Mouse (Mus musculus) forebrain, embryonic 12.5 days (tissue): Measurements from ENCODE around the gene Myo16. TPM values are rescaled to one million over a fixed set of nuclear protein-coding genes. Genes with fewer than 3 reads are reported as not detected.

Experiments
- ATAC-seq: fragments of 200-750 bp; cut with Nextera tagmentation; 2 replicates; pipeline ENCODE4 v1.8.0; 2017; ENCODE audit warnings: moderate TSS enrichment; ENCODE audit not compliant: low FRiP score
- H3K27ac ChIP-seq: fragments of 300-500 bp; sonication (generic); 2 replicates; pipeline ENCODE4 v1.5.1; 2016; ENCODE audit warnings: mild to moderate bottlenecking
- H3K27me3 ChIP-seq: fragments of 300-500 bp; sonication (generic); 2 replicates; pipeline ENCODE4 v1.6.1; 2016; ENCODE audit warnings: mild to moderate bottlenecking
- H3K36me3 ChIP-seq: fragments of 300-500 bp; sonication (generic); replicated peaks from 2 replicates; pipeline ENCODE4 v1.6.1; 2016; ENCODE audit warnings: mild to moderate bottlenecking
- H3K4me1 ChIP-seq: fragments of 300-500 bp; sonication (generic); 2 replicates; pipeline ENCODE4 v1.6.1; 2016
- H3K4me2 ChIP-seq: fragments of 300-500 bp; sonication (generic); 2 replicates; pipeline ENCODE4 v1.6.1; 2016; ENCODE audit warnings: mild to moderate bottlenecking, moderate library complexity
- H3K4me3 ChIP-seq: fragments of 300-500 bp; sonication (generic); replicated peaks from 2 replicates; pipeline ENCODE4 v1.5.1; 2016; ENCODE audit warnings: mild to moderate bottlenecking
- H3K9ac ChIP-seq: fragments of 300-500 bp; sonication (generic); 2 replicates; pipeline ENCODE4 v1.6.1; 2016; ENCODE audit warnings: mild to moderate bottlenecking
- H3K9me3 ChIP-seq: fragments of 300-500 bp; sonication (generic); 2 replicates; pipeline ENCODE4 v1.6.1; 2016
- WGBS: fragments of 180-500 bp; shearing (Covaris S2); methylation state at CpG from one replicate; pipeline ENCODE4 v1.1.7; 2016; 5-methylcytosine and 5-hydroxymethylcytosine counted together
- polyA plus RNA-seq: library from polyadenylated mRNA; unstranded; fragments of >200 nt; fragmentation: Nextera tagmentation; extraction: Ambion mirVana; gene quantifications from 2 replicates; pipeline ENCODE4 v1.2.1, GENCODE M21; 2016

Myo16 gene
- polyA plus RNA-seq, 1 experiment from 2014 or later: 1.8 TPM

DNA sequence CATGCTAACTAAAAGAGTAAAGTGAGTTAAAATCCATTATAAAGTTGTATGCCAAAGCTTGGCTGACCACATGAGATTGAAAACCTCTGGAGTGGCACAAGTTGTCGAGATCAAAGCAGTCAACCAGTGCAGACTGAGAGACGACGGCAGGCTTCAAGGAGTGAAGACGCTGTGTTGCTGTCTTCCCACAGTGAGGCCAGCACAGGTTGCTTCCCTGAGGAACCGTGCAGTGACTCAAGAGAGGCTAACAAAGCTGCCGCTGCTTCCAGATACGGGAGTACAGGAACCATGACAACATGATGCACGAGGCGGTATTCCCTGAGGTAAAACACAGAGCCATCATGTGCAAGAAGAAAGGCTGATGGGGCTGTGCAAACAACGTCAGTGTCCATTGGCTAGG is 158.6 kb downstream of the Myo16 start:
- H3K9me3 ChIP-seq: no peaks in the 10 kb centered on the region
- no peak for ATAC-seq
- H3K4me2 ChIP-seq: no peak overlapping the region
- no peaks in the 10 kb centered on the region for H3K27me3 ChIP-seq
- no peak overlapping the region for H3K27ac ChIP-seq
- H3K36me3 ChIP-seq: no peaks in the 10 kb centered on the region
- no peaks in the 10 kb centered on the region for H3K4me1 ChIP-seq
- no peak overlapping the region for H3K9ac ChIP-seq
- 85% methylated on average over 10 of the region's 10 CpGs for WGBS
- H3K4me3 ChIP-seq: no peak overlapping the region

DNA sequence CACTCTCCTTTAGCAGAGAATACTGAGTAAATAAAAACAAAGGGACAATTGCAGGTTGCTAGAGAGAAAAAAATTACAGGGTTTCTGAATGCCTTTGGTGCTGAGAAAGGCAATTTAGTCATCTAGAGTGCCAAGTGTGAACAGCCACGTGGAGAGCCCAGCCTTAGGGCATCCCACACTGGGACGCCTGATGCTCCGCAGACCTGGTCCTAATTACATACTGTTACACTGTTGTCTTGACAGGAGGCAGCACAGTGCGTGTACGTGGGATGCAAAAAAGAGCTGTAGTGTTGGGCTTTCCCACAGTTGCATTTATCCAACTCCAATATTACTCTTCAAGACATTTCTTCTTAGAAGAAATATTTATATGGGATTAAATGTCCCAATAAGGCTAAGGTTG is 162.5 kb downstream of the Myo16 start:
- no peak overlapping the region for H3K4me3 ChIP-seq
- H3K4me1 ChIP-seq: no peaks in the 10 kb centered on the region
- no peak overlapping the region for H3K27ac ChIP-seq
- H3K27me3 ChIP-seq: no peaks in the 10 kb centered on the region
- 58% methylated on average over 5 of the region's 5 CpGs for whole genome bisulfite sequencing
- H3K9ac ChIP-seq: no peak overlapping the region
- no peak overlapping the region for H3K4me2 ChIP-seq
- H3K36me3 ChIP-seq: no peaks in the 10 kb centered on the region
- no peak for ATAC-seq
- H3K9me3 ChIP-seq: no peaks in the 10 kb centered on the region

DNA sequence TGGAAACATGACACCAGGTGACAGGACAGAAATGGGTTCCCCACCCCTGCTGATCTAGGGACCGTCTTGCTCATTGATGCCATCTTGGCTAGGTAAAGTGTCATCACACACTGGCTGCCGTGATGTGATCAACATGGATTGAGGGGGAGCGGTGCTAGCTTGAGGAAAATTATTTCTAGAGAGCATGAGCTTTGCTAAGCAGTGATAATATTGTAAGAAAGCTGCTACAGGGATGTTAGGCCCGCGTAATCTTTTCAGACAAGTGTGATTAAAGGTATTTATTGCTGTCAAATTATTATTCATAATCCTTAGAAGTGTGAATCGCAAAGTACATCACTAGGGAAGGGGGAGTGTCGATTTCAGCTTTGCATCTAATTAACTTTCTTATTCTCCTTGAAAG is 164.4 kb downstream of the Myo16 start:
- ATAC-seq: no peak
- H3K4me2 ChIP-seq: no peak overlapping the region
- no peak overlapping the region for H3K27ac ChIP-seq
- H3K9ac ChIP-seq: no peak overlapping the region
- H3K36me3 ChIP-seq: no peaks in the 10 kb centered on the region
- no peaks in the 10 kb centered on the region for H3K4me1 ChIP-seq
- 82% methylated on average over 7 of the region's 7 CpGs for WGBS
- H3K4me3 ChIP-seq: no peak overlapping the region
- no peaks in the 10 kb centered on the region for H3K27me3 ChIP-seq
- no peaks in the 10 kb centered on the region for H3K9me3 ChIP-seq

DNA sequence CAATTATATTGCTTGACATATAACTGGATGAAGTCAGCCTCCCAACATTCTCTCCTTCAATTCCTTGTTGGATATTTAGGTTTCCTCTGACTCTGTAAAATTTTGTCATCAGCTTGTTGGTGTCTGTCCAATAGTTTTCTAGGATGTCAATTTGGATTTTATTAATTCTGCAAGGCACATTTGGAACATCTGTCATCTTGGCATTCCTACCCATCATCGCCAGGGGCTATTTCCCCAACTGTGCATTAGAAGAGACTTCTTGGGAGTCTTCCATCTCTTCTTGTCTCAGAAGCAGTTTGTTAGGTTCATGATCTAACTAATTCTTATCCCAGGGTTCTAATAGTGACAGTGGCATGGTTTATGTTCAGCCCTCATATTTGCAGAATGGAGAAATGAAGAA is 196.7 kb downstream of the Myo16 start:
- WGBS: 90% methylated on average over 1 of the region's 1 CpGs
- no peak for ATAC-seq

DNA sequence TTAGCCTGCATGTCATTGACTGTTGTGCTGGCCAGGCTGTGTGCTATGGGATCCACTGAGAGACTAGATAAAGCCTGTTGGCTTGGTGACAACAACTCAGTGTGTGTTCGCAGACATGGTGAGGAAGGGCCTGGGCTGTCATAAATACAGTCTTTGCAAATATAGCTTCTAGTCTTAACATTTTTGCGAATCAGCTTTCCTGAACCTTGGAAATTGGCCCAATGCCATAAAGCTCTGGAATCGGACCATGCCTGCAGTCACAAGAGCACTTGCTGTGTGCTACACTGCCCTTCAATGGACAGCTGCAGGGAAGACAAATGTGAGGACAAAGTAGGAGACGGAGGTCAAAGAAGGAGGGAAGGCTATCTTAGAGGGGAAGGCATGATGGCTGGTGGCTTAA is 205.0 kb downstream of the Myo16 start:
- Histone ChIP-seq H3K4me3 (no peak overlapping the region), H3K36me3 (no peaks in the 10 kb centered on the region), H3K27ac (no peak overlapping the region), H3K9me3 (no peaks in the 10 kb centered on the region), H3K4me1 (peaks cover 11% of the 10 kb centered on the region), H3K4me2 (no peak overlapping the region), H3K9ac (no peak overlapping the region), H3K27me3 (no peaks in the 10 kb centered on the region)
- ATAC-seq: no peak
- 87% methylated on average over 4 of the region's 4 CpGs for WGBS

More for the DNA sequence above, 196.7 kb downstream of the Myo16 start:
- H3K27ac ChIP-seq: no peak overlapping the region
- H3K27me3 ChIP-seq: no peaks in the 10 kb centered on the region
- H3K36me3 ChIP-seq: no peaks in the 10 kb centered on the region
- no peak overlapping the region for H3K4me3 ChIP-seq
- H3K9ac ChIP-seq: no peak overlapping the region
- no peaks in the 10 kb centered on the region for H3K9me3 ChIP-seq
- H3K4me1 ChIP-seq: peaks cover 1% of the 10 kb centered on the region; the same call in 1 of the 2 replicates
- no peak overlapping the region for H3K4me2 ChIP-seq

DNA sequence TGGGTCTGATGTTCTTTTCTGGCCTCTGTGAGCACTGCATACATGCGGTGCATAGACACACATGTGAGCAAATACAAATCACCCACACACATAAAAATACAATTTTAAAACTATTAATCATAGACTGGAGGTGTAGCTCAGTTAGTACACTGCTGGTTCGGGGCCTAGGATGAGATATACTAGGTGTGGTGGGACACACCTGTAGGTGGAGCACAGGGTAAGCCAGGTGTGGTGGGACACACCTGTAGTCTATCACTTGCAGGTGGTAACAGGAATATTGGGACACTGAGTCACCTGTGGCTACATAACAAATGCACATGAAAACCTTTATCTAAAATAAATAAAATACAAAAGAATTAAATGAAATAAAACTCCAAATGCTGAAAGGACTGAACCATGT is 209.2 kb downstream of the Myo16 start:
- no peak overlapping the region for H3K4me2 ChIP-seq
- H3K9me3 ChIP-seq: no peaks in the 10 kb centered on the region
- 85% methylated on average over 2 of the region's 2 CpGs for WGBS

DNA sequence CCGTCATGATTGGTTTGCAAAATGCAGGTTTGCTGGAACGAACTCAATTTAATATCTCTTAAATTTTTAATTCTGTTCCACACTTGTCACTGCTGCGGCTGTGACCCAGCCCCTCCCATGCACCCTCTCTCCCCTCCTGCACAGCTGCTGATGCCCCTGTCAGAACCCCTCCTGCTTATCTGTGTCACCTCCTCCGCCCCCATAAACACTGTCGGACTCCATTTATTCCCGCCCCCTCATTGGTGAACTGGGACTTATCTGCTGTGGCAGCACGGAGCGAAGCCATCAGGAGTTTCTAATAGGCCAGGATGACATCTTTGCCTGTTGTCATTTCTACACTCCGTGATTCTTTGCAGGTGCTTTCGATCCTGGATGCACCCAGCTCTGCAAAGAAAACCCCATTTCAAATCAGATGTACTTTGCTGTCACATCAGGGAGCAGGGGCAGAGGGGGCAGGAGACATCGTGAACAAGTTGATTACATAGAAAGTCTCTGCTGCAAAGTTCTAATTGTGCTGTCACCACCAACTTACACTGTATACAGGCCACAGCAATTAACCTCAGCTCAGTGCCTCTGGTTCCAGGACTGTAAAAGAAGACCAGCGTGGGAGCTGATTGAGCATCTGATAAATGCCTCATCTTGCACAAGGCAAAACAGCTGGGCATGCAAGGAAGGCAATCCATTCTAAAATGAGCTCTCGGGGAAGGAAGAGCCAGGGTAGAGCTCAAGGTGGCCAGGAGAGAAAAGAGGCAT is 210.1 kb downstream of the Myo16 start:
- Histone ChIP-seq H3K4me2 (no peak overlapping the region), H3K36me3 (no peaks in the 10 kb centered on the region), H3K27me3 (no peaks in the 10 kb centered on the region), H3K9me3 (no peaks in the 10 kb centered on the region), H3K9ac (no peak overlapping the region), H3K27ac (peak overlapping the region; percentile 19; the same call in 1 of the 2 replicates), H3K4me1 (peaks cover 16% of the 10 kb centered on the region), H3K4me3 (no peak overlapping the region)
- peak; percentile 53 for ATAC-seq
- 71% methylated on average over 13 of the region's 13 CpGs for WGBS

More for the DNA sequence above, 209.2 kb downstream of the Myo16 start:
- H3K4me3 ChIP-seq: no peak overlapping the region
- no peak for ATAC-seq
- H3K36me3 ChIP-seq: no peaks in the 10 kb centered on the region
- no peak overlapping the region for H3K27ac ChIP-seq
- H3K27me3 ChIP-seq: no peaks in the 10 kb centered on the region
- H3K4me1 ChIP-seq: peaks cover 16% of the 10 kb centered on the region
- no peak overlapping the region for H3K9ac ChIP-seq

DNA sequence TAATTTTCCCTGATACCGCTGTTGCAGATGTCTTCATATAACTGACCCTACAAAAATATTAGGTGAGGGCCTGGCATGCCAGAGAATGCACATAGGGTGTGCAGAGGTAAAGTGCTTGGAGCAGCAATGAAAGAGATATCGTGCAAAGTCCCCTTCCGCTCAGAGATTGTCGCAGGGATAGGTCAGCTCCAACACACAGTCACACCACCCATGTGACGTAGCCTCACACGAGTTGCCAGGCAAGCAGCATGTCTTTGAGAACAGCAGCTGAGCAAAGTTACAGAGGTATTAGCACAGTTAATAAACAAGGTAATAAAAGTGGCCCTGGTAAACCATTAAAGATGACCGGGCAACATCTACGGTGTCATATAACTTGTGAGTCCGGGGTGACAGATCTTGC is 212.4 kb downstream of the Myo16 start:
- Histone ChIP-seq H3K27ac (no peak overlapping the region), H3K4me3 (no peak overlapping the region), H3K9ac (no peak overlapping the region), H3K36me3 (no peaks in the 10 kb centered on the region), H3K9me3 (no peaks in the 10 kb centered on the region), H3K27me3 (no peaks in the 10 kb centered on the region), H3K4me1 (peaks cover 15% of the 10 kb centered on the region), H3K4me2 (no peak overlapping the region)
- WGBS: 95% methylated on average over 9 of the region's 9 CpGs
- no peak for ATAC-seq

DNA sequence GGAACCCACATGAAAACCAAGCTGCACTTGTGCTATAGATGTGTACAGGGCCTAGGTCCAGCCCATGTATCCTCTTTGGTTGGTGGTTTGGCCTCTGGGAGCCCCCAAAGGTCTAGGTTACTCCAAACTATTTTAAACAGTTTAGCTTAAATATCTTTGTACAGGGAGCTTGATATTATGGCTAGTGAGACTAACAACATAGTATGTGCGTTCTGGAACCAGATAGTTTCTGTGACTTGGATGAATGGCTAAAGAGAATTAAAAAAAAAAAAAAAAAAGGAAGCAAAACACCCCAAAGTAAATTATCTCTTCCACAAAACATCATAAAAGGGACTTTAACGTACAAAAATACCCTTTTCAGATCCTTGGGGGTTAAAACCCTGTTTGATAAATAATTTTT is 218.9 kb downstream of the Myo16 start:
- no peak for ATAC-seq
- Histone ChIP-seq H3K27me3 (no peaks in the 10 kb centered on the region), H3K9ac (no peak overlapping the region), H3K4me3 (no peak overlapping the region), H3K4me2 (no peak overlapping the region), H3K9me3 (no peaks in the 10 kb centered on the region), H3K4me1 (no peaks in the 10 kb centered on the region), H3K36me3 (no peaks in the 10 kb centered on the region), H3K27ac (no peak overlapping the region)
- 90% methylated on average over 2 of the region's 2 CpGs for WGBS

DNA sequence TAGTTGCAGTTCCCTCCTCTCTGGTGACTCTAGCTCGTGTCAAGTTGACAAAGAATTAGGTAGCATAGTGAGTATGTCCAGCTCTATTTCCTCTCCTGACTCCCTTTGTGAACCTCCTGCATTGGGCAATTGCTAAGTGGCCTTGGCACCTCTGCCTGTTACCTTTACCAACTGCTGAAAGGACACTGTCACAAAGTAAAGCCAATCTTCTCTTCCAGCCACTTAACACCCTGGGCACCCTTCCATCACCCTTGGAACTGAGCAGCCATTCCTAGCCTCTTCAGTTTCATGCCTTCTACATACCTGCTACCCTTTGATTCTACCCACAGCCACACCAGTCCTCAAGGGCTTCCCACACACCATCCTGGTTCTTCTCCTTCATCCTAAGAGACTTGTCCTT is 233.4 kb downstream of the Myo16 start:
- no peak overlapping the region for H3K4me3 ChIP-seq
- H3K36me3 ChIP-seq: no peaks in the 10 kb centered on the region
- no peak overlapping the region for H3K4me2 ChIP-seq
- no peak overlapping the region for H3K9ac ChIP-seq
- H3K27ac ChIP-seq: no peak overlapping the region
- H3K9me3 ChIP-seq: no peaks in the 10 kb centered on the region
- ATAC-seq: no peak
- WGBS: 67% methylated on average over 1 of the region's 1 CpGs
- H3K27me3 ChIP-seq: no peaks in the 10 kb centered on the region
- peaks cover 20% of the 10 kb centered on the region for H3K4me1 ChIP-seq

DNA sequence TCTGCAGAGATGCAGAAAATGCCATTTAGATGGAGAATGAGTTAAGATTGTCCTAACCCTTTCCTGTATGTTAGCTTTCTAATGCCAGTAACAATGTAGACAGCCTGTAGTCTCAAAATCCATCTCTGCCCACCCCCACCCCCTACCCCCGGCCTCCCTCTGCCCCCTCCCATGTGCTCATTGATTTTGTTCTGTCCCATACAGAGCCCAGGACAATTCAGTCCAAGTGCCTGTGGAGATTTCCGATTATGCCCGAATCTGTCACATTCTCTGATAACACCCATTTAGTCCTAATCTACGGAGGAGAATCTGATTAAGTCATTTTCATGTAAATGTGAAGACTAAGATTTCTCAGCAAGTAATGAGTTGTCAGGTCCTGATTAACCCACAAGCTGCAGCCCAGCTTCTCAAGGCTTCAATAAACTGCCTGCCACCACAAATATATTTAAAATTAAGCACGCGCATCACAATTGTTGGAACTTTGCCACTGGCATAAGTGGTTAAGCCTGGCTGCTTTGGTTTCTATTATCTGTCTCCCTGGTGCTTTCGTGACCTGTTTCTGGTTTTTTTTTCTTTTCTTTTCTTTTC is 237.5 kb downstream of the Myo16 start:
- Histone ChIP-seq H3K9me3 (no peaks in the 10 kb centered on the region), H3K4me3 (no peak overlapping the region), H3K27ac (0 out of 2 replicates have a peak overlapping the region, but pooled peaks have one; percentile 27), H3K36me3 (no peaks in the 10 kb centered on the region), H3K4me1 (peaks cover 21% of the 10 kb centered on the region), H3K27me3 (no peaks in the 10 kb centered on the region), H3K9ac (no peak overlapping the region), H3K4me2 (no peak overlapping the region)
- WGBS: 20% methylated on average over 7 of the region's 7 CpGs
- ATAC-seq: peak; percentile 62; the same call in 1 of the 2 replicates

DNA sequence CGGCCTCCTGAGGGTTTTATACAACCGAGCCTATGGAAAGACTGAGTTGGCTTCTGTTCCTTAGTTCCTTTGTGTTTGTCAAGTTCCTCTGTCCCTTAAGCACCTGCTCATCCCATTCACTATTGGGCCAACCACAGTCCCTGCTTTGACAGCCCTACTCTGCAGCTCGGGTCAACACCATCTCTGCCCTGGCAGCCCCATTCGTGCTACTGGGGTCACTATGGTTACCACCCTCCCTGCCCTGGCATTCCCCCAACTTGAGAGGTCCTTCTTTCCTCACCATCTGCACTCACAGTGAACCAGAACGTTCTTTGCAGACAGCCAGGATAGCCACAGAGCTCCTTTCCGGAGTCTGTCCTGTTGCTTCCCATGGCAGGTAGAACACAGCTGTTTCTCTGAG is 238.2 kb downstream of the Myo16 start:
- Histone ChIP-seq H3K9ac (no peak overlapping the region), H3K27ac (peak overlapping the region; percentile 33; the same call in 1 of the 2 replicates), H3K4me1 (peaks cover 21% of the 10 kb centered on the region), H3K4me2 (no peak overlapping the region), H3K9me3 (no peaks in the 10 kb centered on the region), H3K27me3 (no peaks in the 10 kb centered on the region), H3K36me3 (no peaks in the 10 kb centered on the region), H3K4me3 (no peak overlapping the region)
- 40% methylated on average over 6 of the region's 6 CpGs for WGBS
- ATAC-seq: no peak

DNA sequence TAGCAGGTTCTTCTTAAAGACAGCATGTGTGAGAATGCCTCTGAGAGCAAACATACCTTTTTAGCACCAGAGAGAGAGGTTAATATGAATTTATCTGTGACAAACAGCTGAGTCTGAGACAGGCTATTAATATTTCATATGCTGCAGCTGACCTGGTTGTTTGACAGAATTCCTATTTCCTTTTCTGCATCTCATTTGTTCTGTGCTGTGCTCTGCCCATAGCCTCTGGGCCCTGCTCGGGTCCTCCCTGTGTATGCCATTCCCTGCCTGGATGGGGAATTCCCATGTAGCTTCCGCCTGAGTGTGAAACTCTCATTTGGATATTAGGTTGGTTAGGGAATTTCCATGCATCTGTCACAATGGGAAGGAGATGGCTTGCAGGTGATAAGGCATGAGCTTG is 240.8 kb downstream of the Myo16 start:
- H3K4me3 ChIP-seq: no peak overlapping the region
- H3K4me2 ChIP-seq: no peak overlapping the region
- H3K4me1 ChIP-seq: peaks cover 21% of the 10 kb centered on the region
- no peaks in the 10 kb centered on the region for H3K27me3 ChIP-seq
- no peak overlapping the region for H3K9ac ChIP-seq
- H3K36me3 ChIP-seq: no peaks in the 10 kb centered on the region
- ATAC-seq: no peak
- WGBS: 78% methylated on average over 2 of the region's 2 CpGs
- no peaks in the 10 kb centered on the region for H3K9me3 ChIP-seq
- H3K27ac ChIP-seq: no peak overlapping the region
